Mouse (Mus musculus) embryo, embryonic 11.5 days (tissue): ENCODE results near the gene Actn3.
"Not testable (repeated sequence)": the region's sequence is repeated elsewhere in the genome, so short reads cannot be mapped to it uniquely, and the experiment has no call there.

Source experiments
- DNase-seq: peaks from one replicate; pipeline ENCODE4 v3.0.0-alpha.2; 2012; ENCODE audit warnings: low read depth, low spot score

Gene Actn3

DNA sequence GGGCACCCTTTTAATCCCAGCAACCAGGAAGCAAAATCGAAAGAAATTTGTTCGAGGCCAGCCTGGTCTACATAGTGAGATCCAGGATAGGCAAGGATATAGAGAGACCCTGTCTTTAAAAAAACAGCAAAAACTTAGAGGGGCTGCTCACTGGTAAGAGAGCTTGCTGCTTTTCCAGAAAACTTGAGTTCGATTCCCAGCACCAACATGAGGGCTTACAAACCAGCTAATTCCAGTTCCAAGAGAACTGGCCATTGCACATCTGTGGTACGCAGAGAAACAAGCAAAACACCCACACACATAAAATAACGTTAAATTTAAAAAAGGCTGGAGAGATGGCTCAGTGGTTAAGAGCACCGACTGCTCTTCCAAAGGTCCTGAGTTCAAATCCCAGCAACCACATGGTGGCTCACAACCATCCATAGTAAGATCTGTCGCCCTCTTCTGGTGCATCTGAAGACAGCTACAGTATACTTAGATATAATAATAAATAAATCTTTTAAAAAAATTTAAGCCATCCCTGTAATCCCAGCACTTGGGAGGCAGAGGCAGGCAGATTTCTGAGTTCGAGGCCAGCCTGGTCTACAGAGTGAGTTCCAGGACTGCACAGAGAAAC, 65.3 kb downstream of the Actn3 start:
- DNase-seq = not testable (repeated sequence)

DNA sequence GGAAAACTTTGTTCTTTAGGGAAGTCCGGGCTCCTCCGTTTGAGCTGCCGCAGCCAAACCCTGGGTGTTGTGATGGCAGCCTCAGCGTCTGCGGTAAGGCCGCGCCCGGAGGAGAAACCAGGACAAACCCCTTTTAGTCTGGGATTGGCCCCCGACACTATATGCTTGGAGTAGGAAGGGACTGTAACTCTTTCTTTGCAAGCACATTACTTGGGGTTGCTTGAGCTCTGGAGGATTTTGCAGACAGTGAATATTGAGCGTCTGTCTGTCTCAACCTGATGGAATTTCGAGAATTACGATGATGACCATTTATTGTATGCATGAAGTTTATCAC, 65.8 kb downstream of the Actn3 start:
- DNase-seq = no peak
